In the genomic region with DNA sequence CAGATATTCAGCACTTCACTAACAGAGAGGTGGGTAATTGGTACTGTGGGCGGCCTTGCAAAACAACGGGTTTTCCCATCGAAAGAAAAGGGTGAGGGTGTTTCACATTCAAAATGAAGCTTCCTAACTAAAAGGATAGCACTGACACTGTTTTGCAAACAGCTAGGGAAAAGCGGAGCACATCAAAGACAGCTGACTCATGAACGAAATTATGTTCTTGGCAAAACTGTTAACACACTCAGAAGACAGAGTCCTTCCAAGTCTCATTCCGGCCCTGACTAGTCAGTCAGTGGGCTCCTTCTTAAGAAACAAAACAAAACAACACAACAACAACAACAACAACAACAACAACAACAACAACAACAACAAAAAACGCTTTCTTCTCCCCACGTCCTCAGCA, we compare ENCODE assay signal across 12 mouse cellular contexts. TPM values are rescaled to one million over a fixed set of nuclear protein-coding genes. Genes with fewer than 3 reads are reported as not detected.
DNase-seq lines count a peak whose midpoint lies in the region; ATAC-seq lines count a peak whose summit lies in the region.
"Had no signal": no experiment of that assay in that cellular context is flagged by ENCODE, and none has a peak within 500 bp of the region (broad histone marks: within the 10 kb centered on the region; RNA-seq: fewer than 3 reads in every experiment).

No protein-coding gene starts in this region.

- H3K27ac ChIP-seq in lung, embryonic 16.5 days (ENCODE audit: low read length): peak overlapping the region; percentile 76
- H3K27ac ChIP-seq: neural tube, embryonic 13.5 days had no signal

- no peaks in the 10 kb centered on the region for H3K36me3 ChIP-seq in lung, embryonic 16.5 days (ENCODE audit: control insufficient read depth, insufficient read depth, low read length)
- H3K36me3 ChIP-seq: intestine, embryonic 15.5 days; neural tube, embryonic 13.5 days had no signal

- WGBS in lung, embryonic 16.5 days: 34% methylated on average over 8 of the region's 8 CpGs

- ATAC-seq in lung, embryonic 16.5 days (ENCODE audit: low read depth): no peak
- ATAC-seq: intestine, embryonic 15.5 days had no signal

- DNase-seq in adrenal gland, adult (ENCODE audit: inconsistent age in 2 of 2, low spot score in 1 of 2): peak; percentile 30 to 75
- no peak for DNase-seq in adrenal gland, adult 18-20 months (ENCODE audit: low spot score in 2 of 2)
- peak; percentile 48 for DNase-seq in heart, adult 8-10 months (ENCODE audit: low spot score)
- no peak for DNase-seq in heart, postnatal 25 days (ENCODE audit: low spot score)
- DNase-seq in lung, adult 18-20 months: no peak
- peak; percentile 27 for DNase-seq in telencephalon, adult 2 months (ENCODE audit: low read depth, low spot score)
- no peak for DNase-seq in testis, postnatal 10 days (ENCODE audit: low spot score)
- DNase-seq: cerebellum, adult 11-12 months; midbrain, embryonic 14.5 days had no signal

- H3K27me3 ChIP-seq in lung, embryonic 16.5 days (ENCODE audit: control insufficient read depth, insufficient read depth, low read depth, low read length): no peaks in the 10 kb centered on the region
- H3K27me3 ChIP-seq: intestine, embryonic 15.5 days had no signal

- no peaks in the 10 kb centered on the region for H3K9me3 ChIP-seq in lung, embryonic 16.5 days (ENCODE audit: control insufficient read depth, low read length)
- H3K9me3 ChIP-seq: intestine, embryonic 15.5 days; neural tube, embryonic 13.5 days had no signal

- H3K4me3 ChIP-seq in lung, embryonic 16.5 days (ENCODE audit: low read length): no peak overlapping the region
- H3K4me3 ChIP-seq: intestine, embryonic 15.5 days; neural tube, embryonic 13.5 days had no signal

- intact Hi-C loops in heart, postnatal 25 days (cut with DNase I): no loop called here

- H3K9ac ChIP-seq in lung, embryonic 16.5 days (ENCODE audit: low read length): no peak overlapping the region
- H3K9ac ChIP-seq: intestine, embryonic 15.5 days; neural tube, embryonic 13.5 days had no signal

- no peak overlapping the region for H3K4me2 ChIP-seq in lung, embryonic 16.5 days (ENCODE audit: low read depth, low read length)
- H3K4me2 ChIP-seq: intestine, embryonic 15.5 days; neural tube, embryonic 13.5 days had no signal

- H3K4me1 ChIP-seq in lung, embryonic 16.5 days (replicated peaks; ENCODE audit: control insufficient read depth, insufficient read depth, low read length): peaks cover 41% of the 10 kb centered on the region

RNA-seq across cellular contexts. Expression of a gene that starts 10.1 kb away (rescaled TPM):
- 1 to 10 TPM; 3.5 to 4.8 TPM for total RNA-seq in adrenal gland, adult 18-20 months (2021)
- 1 to 10 TPM in 3 of 4 experiments, under 1 TPM in 1; 0.72 to 1.2 (median 1.0) TPM for total RNA-seq in heart, adult 8-10 months (2022)
- 1 to 10 TPM; 1.5 to 1.8 TPM for total RNA-seq in heart, postnatal 25 days (2021)
- polyA plus RNA-seq in lung, embryonic 16.5 days (2015; fragmentation: Nextera tagmentation; extraction: Ambion mirVana): 13.4 and 14.7 TPM in 2 replicates

Comparison
In these comparisons a context has a peak if more than half of its experiments do, and no peak if none do; other contexts are left out.
1. DNase-seq: peak in adrenal gland, adult (2 of 2), heart, adult 8-10 months (single experiment) and telencephalon, adult 2 months (single experiment); none in adrenal gland, adult 18-20 months (0 of 2), heart, postnatal 25 days (single experiment), lung, adult 18-20 months (0 of 2) and testis, postnatal 10 days (single experiment).